Mouse (Mus musculus): ENCODE results near the gene Adcy4.

The Adcy4 gene

GRCm38 (mm10) chr14:55783958-55784235 lies at the start of gene Adcy4:
TSS of gene Adcy4 (minus strand) at chr14:55784095.
- peak; percentile 48 for DNase-seq

- no peak for DNase-seq
These were observed 49.2 kb upstream of the Adcy4 start for GRCm38 (mm10) chr14:55833126-55833525.

DNA sequence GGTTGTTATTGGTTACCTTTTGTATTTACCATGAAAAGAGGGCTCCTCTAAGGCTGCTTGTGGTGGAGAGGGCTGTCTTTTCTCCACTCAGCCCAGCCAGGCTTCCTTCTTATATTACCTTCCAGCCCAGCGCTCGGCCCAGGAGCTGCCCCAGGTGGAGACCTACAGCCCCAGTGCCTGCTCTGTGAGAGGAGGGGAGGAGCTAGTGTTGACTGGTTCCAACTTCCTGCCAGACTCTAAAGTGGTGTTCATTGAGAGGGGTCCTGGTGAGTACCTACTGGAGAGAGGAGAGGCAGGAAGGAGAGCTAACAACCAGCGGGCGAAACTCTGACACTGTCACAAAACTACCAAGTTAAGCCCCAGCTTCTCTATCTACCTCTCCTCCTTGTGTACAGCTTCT lies 46.4 kb upstream of the Adcy4 start:
- DNase-seq: no peak

DNA sequence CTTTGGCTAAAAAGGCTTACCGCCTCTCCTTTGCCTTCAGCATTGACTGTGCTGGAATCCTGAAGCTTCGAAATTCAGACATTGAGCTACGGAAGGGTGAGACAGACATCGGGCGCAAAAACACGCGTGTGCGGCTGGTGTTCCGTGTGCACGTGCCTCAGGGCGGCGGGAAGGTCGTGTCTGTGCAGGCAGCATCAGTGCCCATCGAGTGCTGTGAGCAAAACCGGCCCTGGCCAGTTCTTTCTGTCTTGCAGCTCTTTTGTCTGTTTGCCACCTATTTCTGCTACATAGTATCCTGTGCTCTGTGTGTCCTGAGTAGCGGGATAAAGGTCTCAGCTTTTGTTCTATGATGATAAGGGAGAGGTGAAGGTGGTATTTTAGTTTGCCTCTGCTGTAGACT lies 46.0 kb upstream of the Adcy4 start:
- DNase-seq: no peak

- no peak for DNase-seq
These were observed 44.9 kb upstream of the Adcy4 start for GRCm38 (mm10) chr14:55828716-55829263.

DNA sequence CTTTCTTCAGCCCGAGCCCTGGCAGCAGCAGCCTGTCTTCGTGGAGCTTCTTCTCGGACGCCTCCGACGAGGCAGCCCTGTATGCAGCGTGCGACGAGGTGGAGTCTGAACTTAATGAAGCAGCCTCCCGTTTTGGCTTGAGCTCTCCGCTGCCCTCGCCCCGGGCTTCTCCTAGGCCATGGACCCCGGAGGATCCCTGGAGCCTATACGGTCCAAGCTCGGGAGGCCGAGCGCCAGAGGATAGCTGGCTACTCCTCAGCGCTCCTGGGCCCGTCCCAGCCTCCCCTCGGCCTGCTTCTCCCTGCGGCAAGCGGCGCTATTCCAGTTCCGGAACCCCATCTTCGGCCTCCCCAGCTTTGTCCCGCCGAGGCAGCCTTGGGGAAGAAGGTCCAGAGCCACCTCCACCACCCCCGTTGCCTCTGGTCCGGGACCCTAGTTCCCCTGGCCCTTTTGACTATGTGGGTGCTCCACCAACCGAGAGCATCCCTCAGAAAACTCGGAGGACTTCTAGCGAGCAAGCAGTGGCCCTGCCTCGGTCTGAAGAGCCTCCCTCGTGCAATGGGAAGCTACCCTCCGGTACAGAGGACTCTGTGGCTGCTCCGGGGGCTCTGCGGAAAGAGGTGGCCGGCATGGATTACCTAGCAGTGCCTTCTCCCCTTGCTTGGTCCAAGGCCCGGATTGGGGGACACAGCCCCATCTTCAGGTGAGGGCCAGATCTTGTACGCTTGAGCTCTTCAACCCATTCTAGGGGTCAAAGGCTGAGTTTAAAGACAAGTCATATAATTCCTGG lies 42.9 kb upstream of the Adcy4 start:
- DNase-seq: no peak

DNA sequence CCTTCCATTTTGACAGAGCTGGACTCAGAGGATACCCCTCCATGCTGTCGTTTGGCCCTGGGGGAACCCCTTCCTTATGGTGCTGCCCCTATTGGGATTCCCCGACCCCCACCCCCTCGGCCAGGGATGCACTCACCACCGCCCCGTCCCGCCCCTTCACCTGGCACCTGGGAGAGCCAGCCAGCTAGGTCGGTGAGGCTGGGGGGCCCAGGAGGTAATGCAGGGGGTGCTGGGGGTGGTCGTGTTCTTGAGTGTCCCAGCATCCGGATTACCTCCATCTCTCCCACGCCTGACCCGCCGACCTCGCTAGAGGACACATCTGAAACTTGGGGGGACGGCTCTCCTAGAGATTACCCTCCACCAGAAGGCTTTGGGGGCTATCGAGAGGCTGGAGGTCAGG lies 42.2 kb upstream of the Adcy4 start:
- DNase-seq: no peak

GRCm38 (mm10) chr14:55825216-55826051 lies 41.5 kb upstream of the Adcy4 start:
- no peak for DNase-seq

DNA sequence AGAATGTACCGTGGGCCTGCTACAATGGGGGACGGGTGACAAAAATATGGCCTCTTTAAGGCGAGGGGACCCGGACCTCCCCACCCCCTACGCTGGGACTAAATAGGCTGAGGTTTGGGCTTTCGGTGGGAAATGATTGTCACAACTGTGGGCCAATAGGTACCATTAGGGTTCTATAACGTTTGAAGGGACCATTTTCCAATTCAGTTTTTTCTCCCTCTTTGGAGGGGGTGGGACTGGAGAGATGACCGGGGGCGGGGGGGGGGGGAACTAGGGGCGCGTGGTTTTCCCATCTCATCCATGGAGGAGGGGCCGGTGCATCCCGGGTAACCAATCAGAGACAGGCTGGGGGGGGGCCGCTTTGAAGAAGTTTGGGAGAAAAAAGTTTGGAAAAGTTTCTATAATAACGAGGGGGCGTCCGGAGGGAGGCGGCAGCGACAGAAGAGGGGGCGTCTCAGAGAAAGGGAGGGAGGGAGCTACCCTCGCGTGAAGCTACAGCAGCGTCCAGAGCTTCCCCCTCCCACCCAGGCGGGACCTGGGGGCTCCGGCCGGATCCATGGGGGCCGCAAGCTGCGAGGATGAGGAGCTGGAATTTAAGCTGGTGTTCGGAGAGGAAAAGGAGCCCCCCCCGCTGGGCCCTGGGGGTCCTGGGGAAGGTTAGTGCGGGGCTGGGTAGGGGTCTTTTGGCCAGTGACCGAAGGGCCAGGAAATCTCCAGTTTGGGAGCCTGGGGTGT lies 40.8 kb upstream of the Adcy4 start:
- peak; percentile 57 for DNase-seq

DNA sequence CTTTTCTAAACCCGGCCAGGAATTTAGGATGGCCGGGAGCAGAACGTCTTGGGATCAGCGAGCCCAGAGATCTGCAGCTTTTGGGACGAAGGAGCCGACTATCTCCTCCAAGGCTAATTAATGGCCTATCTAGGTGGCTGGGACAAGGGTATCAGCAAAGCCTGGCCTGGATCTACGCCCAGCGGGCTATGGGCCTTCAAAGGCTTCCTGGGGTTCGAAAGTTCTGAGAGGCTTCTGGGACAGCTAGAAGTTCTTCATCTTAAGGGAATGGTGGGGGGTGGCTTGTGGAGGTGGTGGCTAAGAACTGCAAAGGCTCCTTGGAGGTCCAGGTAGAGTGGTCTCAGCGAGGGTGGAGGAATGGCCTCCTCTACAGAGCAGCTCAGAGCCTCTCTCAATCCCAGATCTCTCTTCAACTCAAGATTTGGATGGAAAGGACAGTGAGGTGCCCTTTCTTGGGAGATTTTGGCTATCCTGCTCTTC lies 40.1 kb upstream of the Adcy4 start:
- peak; percentile 63 for DNase-seq

DNA sequence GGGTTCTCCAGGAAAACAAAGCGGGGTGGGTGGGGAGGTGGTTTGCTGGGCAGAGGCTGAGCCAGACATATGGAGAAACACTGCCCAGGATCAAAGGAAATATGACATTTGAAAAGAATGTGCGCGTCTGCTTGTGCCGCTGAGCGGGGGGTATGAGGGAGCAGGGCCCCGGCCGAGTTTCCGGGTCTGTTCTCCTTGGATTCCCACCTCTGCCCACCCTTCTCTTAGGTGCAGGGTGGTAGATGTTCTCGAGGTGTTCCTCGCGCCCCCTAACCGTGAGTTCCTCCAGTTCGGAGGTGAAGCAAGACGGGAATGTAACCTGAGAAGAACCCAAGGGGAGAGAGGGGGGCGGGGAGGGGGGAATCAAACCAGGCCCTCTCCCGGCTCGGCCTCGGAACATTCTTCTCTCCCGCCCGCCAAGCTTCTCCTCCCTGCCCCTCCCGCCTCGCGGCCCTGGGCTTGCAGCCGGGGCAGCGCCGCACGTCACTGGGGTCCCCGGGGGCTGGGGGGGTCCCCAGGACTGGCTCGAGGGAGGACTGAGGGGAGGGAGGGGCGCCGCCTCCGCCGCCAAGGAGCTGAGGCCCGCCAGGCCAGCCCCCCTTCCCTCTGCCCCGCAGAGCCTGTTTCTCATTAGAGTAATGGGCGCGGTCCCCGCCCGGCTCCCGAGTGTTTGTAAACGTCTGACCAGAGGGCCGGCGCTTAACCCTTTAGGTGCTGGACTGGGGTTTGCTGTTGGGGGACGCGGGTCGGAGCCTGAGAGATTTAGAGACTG lies 39.3 kb upstream of the Adcy4 start, which contains the start of gene Nfatc4:
TSS of gene Nfatc4 (plus strand) at position 154 of the 772 bp plus-strand sequence.
- DNase-seq: peak; percentile 94

- peak; percentile 88 for DNase-seq
These were observed 38.6 kb upstream of the Adcy4 start for GRCm38 (mm10) chr14:55822435-55822990.

- no peak for DNase-seq
These were observed 36.7 kb upstream of the Adcy4 start for GRCm38 (mm10) chr14:55820576-55820975.

GRCm38 (mm10) chr14:55819845-55820405 lies 36.0 kb upstream of the Adcy4 start:
- no peak for DNase-seq

GRCm38 (mm10) chr14:55815310-55815751 lies 31.4 kb upstream of the Adcy4 start:
- peak; percentile 74 for DNase-seq

DNA sequence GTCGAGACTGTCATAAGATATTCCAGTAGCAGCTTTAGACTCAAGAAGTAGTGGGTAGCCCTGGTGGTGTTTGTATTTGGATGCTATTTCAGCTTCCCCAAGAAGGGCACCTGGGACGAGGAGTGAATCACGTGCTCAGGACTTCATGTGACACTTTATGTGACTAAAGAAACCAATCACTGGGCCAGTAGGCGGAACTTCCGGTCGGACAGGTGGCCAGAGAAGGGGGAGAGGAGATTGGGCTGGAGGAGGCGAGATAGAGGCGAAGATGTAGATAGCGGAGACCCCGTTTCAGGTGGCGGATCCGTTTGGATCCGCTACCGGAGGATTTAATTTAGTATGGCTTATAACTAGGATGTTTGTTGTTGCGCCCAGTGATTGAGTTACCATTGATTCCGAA lies 31.0 kb upstream of the Adcy4 start:
- peak; percentile 77 for DNase-seq

GRCm38 (mm10) chr14:55795380-55796163 lies 11.7 kb upstream of the Adcy4 start:
- no peak for DNase-seq

DNA sequence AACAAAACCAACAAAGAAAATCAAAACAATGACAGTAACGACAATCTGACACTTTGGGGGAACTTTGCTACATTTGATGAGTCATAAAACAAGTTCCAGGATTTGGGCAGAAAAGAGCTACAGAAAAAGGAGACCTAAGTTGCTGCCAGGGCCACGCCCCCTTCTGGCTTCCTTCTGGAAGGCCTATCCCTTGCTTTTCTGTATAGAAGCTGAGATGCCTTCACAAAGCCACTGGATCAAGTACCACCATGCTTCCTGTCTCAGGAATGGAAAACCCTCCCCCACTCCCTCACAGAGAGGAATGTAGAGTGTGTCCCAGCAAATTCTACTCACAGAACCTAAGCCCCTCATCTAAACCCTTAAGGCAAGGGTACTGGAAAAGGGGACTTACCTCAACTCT lies 10.1 kb upstream of the Adcy4 start:
- DNase-seq: peak; percentile 34

DNA sequence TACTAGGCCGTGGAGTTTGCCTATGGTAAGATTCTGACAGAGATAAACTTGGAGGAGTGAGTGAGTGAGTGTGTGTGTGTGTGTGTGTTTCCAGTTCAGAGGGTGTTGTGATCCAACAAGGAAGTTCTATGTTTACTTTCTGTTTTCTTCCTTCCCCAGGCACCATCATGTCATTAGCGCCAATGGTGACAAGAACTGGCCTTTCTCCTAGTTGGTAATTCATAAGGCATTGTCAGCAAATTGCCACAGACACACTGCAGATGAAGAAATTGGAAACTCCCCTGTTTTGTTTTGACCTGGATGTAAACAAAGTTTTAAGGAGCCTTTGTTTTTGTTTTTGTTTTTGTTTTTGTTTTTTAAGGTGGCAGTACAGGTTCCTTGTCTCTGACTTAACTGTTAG lies 9.6 kb upstream of the Adcy4 start:
- DNase-seq: no peak

DNA sequence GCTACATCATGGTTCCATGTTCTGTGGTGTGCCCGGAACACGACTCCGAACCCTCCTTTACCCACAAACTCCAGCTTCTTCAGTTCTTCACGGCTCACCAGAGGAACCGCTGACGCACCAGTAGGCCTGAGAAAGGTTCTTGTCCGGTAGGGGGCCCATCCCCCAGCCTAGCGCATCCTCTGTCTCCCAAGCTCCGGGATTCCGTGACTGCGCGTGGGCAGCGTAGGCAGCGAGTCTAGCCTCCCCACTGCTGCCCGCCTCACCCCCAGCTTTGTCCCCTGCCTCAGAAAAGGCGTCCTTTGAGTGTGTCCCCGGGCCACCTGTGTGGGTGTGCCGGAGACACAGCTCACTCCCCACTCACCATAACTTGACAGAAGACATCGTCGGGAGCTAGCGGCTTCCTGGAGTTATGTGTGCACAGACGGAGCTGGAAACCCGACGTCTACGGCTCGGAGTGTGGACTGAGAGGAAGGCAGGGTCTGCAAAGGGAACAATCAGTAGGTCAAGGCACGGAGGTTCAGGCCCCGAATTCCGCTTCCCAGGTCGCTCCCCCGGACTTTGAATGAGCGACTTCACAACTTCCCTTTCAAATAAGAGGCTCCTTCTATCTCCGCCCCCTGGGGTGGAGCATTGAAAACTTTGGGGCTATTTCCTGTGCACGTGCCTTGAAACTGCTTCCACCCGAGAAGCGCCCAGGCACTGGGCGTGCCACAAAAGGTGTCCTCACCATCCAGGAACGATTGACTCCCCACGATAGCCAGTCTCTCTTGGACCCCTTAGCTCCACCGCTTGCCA lies 4.6 kb upstream of the Adcy4 start, which contains the start of gene Ripk3:
TSS of gene Ripk3 (minus strand) at position 610 of the 795 bp plus-strand sequence.
- DNase-seq: peak; percentile 54
